Mouse (Mus musculus) liver, embryonic 14.5 days (tissue): ENCODE data around the gene Shank2. TPM values are rescaled to one million over a fixed set of nuclear protein-coding genes. Genes with fewer than 3 reads are reported as not detected.

Experiments
- ATAC-seq: fragments of 200-750 bp; cut with Nextera tagmentation; 2 replicates; pipeline ENCODE4 v1.8.0; 2017; ENCODE audit warnings: moderate number of reproducible peaks, mild to moderate bottlenecking, moderate library complexity; ENCODE audit not compliant: insufficient read depth
- DNase-seq, 3 experiments: peaks; one replicate each; pipeline ENCODE4 v3.0.0-alpha.2; 2012 to 2013; ENCODE audit warnings: low read depth in 3 of 3, low spot score in 3 of 3
- H3K27ac ChIP-seq: fragments of 300-500 bp; sonication (generic); 2 replicates; pipeline ENCODE4 v1.5.1; 2014; ENCODE audit warnings: moderate library complexity, mild to moderate bottlenecking, control low read depth, inconsistent platforms
- H3K27me3 ChIP-seq: fragments of 300-500 bp; sonication (generic); 2 replicates; pipeline ENCODE4 v1.6.1; 2014; ENCODE audit warnings: mild to moderate bottlenecking, low read length, moderate library complexity; ENCODE audit not compliant: control insufficient read depth, insufficient read depth
- H3K36me3 ChIP-seq: fragments of 300-500 bp; sonication (generic); replicated peaks from 2 replicates; pipeline ENCODE4 v1.6.1; 2014; ENCODE audit warnings: low read depth; ENCODE audit not compliant: control insufficient read depth, insufficient read depth
- H3K4me1 ChIP-seq, 2 experiments: fragments of 200-500 bp in 1 of 2; fragments of 300-500 bp in 1 of 2; sonication (generic) in 1 of 2; replicated peaks; 2 replicates each; pipeline ENCODE4 v1.6.1; 2012 to 2014; ENCODE audit warnings: antibody characterized with exemption in 1 of 2, inconsistent platforms in 1 of 2, low read length in 1 of 2; ENCODE audit not compliant: control insufficient read depth in 2 of 2, insufficient read depth in 2 of 2
- H3K4me2 ChIP-seq: fragments of 300-500 bp; sonication (generic); 2 replicates; pipeline ENCODE4 v1.6.1; 2014; ENCODE audit warnings: low read depth, mild to moderate bottlenecking, control low read depth, moderate library complexity
- H3K4me3 ChIP-seq, 2 experiments: fragments of 200-500 bp in 1 of 2; fragments of 300-500 bp in 1 of 2; sonication (generic) in 1 of 2; 2 replicates each; pipeline ENCODE4 v1.5.1; 2012 to 2014; ENCODE audit warnings: low read depth in 2 of 2, low read length in 2 of 2, mild to moderate bottlenecking in 2 of 2, control low read depth in 1 of 2, inconsistent platforms in 1 of 2, moderate library complexity in 1 of 2; ENCODE audit not compliant: insufficient read depth in 1 of 2
- H3K9ac ChIP-seq: fragments of 300-500 bp; sonication (generic); replicated peaks from 2 replicates; pipeline ENCODE4 v1.6.1; 2014; ENCODE audit warnings: mild to moderate bottlenecking, control low read depth, moderate library complexity
- H3K9me3 ChIP-seq: fragments of 300-500 bp; sonication (generic); 2 replicates; pipeline ENCODE4 v1.6.1; 2016; ENCODE audit warnings: low read length, mixed read lengths; ENCODE audit not compliant: control insufficient read depth
- CTCF ChIP-seq: IDR thresholded peaks from 2 replicates; pipeline ENCODE4 v1.5.1; 2016; ENCODE audit warnings: antibody characterized with exemption, low read depth, control low read depth
- EP300 ChIP-seq: IDR thresholded peaks from 2 replicates; pipeline ENCODE4 v1.6.1; 2016; ENCODE audit warnings: antibody characterized with exemption, low read depth
- WGBS: fragments of 180-500 bp; shearing (Covaris S2); extraction: QIAGEN DNeasy Blood & Tissue Kit; methylation state at CpG from one replicate; pipeline ENCODE4 v1.1.7; 2014; ENCODE audit not compliant: insufficient replicate concordance; 5-methylcytosine and 5-hydroxymethylcytosine counted together
- polyA plus RNA-seq, 2 experiments: library from polyadenylated mRNA; depleted of rRNA in 1 of 2; stranded (reverse) in 1 of 2; unstranded in 1 of 2; fragments of >200 nt; fragmentation: Nextera tagmentation in 1 of 2; extraction: Ambion mirVana in 1 of 2; gene quantifications; 2 replicates each; pipeline versions ENCODE4 v1.2.1 to v1.2.3; 2012 to 2014

Shank2 gene
- polyA plus RNA-seq, 2 experiments, result 0.17 to 0.35 TPM

DNA sequence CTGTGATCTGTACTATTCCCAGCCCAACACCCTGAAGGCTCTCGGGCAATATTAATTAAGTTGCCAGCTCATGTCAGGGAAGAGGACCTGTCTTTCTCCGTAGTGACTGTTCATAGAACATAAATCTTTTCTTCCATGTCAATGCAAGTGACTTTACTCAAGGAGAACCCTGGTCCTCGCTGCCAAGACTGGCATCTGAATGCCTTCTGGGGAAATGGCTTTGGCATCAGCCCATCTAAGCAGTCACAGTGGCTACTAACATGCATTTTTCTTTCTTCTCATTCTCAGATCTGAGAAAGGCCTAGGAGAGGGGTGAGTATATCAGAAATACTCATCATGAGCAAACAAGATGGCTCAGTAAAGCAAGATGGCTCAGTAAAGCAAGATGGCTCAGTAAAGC, 138.7 kb downstream of the Shank2 start:
- no peaks in the 10 kb centered on the region for H3K27me3 ChIP-seq
- H3K4me1 ChIP-seq, result no peaks in the 10 kb centered on the region
- no peaks in the 10 kb centered on the region for H3K9me3 ChIP-seq
- no peak for ATAC-seq
- no peak overlapping the region for H3K4me2 ChIP-seq
- TF ChIP-seq CTCF, result no peak
- TF ChIP-seq EP300, result no peak
- H3K4me3 ChIP-seq, result no peak overlapping the region
- no peak overlapping the region for H3K27ac ChIP-seq
- no peaks in the 10 kb centered on the region for H3K36me3 ChIP-seq
- DNase-seq, result no peak
- H3K9ac ChIP-seq, result no peak overlapping the region
- 48% methylated on average over 3 of the region's 3 CpGs for WGBS

DNA sequence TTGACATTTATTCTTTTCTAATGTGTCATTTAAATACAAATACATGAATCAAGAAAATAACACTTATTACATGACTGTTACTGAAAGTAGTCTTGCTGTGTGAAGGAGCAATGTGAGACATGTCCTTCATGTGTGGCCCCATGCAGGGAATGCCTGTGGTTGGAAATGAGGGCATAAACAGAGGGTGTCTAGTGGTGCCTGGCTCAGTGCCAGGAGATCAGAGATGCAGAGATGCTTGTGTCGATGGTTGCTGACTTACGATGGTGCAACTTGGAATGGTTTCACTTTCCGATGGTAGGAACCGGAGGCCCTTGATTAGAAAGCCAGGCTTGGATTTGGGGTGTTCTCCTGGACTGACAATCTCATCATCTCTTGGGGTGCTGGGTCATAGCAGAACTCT, 140.3 kb downstream of the Shank2 start:
- Histone ChIP-seq H3K27ac (no peak overlapping the region), H3K4me3 (no peak overlapping the region), H3K4me2 (no peak overlapping the region), H3K4me1 (no peaks in the 10 kb centered on the region), H3K9me3 (no peaks in the 10 kb centered on the region), H3K27me3 (no peaks in the 10 kb centered on the region), H3K9ac (no peak overlapping the region), H3K36me3 (no peaks in the 10 kb centered on the region)
- WGBS, result 75% methylated on average over 4 of the region's 4 CpGs
- TF ChIP-seq CTCF (no peak), EP300 (no peak)
- DNase-seq (no peak), ATAC-seq (no peak)

DNA sequence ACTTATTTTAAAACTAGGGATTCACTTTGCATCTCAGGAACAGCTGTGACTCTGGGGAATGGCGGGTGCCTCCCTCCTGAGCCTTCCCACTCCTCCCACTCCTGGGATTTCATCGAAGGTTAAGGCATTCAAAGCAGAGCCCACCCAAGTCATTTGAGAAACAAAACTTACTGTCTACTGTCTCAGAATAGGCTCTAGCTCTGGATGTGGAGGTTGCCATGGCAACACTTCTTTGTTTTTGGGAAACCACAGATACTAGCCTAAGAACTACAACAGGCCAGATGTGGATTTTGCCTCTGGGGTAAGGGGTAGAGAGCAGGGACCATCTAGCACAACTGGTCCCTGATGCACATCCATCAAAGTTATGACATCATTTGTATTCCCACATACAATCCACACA, 142.2 kb downstream of the Shank2 start:
- Histone ChIP-seq H3K4me3 (no peak overlapping the region), H3K4me2 (no peak overlapping the region), H3K9me3 (no peaks in the 10 kb centered on the region), H3K4me1 (no peaks in the 10 kb centered on the region), H3K27ac (no peak overlapping the region), H3K9ac (no peak overlapping the region), H3K36me3 (no peaks in the 10 kb centered on the region), H3K27me3 (no peaks in the 10 kb centered on the region)
- TF ChIP-seq EP300 (no peak), CTCF (no peak)
- 42% methylated on average over 2 of the region's 2 CpGs for WGBS
- ATAC-seq (no peak), DNase-seq (no peak)

- H3K4me2 ChIP-seq, result no peak overlapping the region
- no peaks in the 10 kb centered on the region for H3K36me3 ChIP-seq
- ATAC-seq (no peak), DNase-seq (no peak)
- H3K4me3 ChIP-seq, result no peak overlapping the region
- no peaks in the 10 kb centered on the region for H3K9me3 ChIP-seq
- no peak overlapping the region for H3K27ac ChIP-seq
- WGBS, result 40% methylated on average over 4 of the region's 4 CpGs
- no peak for TF ChIP-seq EP300
- TF ChIP-seq CTCF, result no peak
- H3K27me3 ChIP-seq, result no peaks in the 10 kb centered on the region
- no peak overlapping the region for H3K9ac ChIP-seq
- H3K4me1 ChIP-seq, result no peaks in the 10 kb centered on the region
These were observed 146.4 kb downstream of the Shank2 start for GRCm38 (mm10) chr7:144148111-144148510.

- Histone ChIP-seq H3K36me3 (no peaks in the 10 kb centered on the region), H3K27me3 (no peaks in the 10 kb centered on the region), H3K9ac (no peak overlapping the region), H3K4me1 (no peaks in the 10 kb centered on the region), H3K4me3 (no peak overlapping the region), H3K9me3 (no peaks in the 10 kb centered on the region), H3K4me2 (no peak overlapping the region), H3K27ac (no peak overlapping the region)
- ATAC-seq (no peak), DNase-seq (no peak)
- TF ChIP-seq CTCF, result no peak
- no peak for TF ChIP-seq EP300
- WGBS, result 48% methylated on average over 4 of the region's 4 CpGs
These were observed 151.4 kb downstream of the Shank2 start for GRCm38 (mm10) chr7:144153124-144153523.

GRCm38 (mm10) chr7:144153682-144154081, 152.0 kb downstream of the Shank2 start:
- TF ChIP-seq EP300 (no peak), CTCF (no peak)
- Histone ChIP-seq H3K4me3 (no peak overlapping the region), H3K4me1 (no peaks in the 10 kb centered on the region), H3K9me3 (no peaks in the 10 kb centered on the region), H3K27me3 (no peaks in the 10 kb centered on the region), H3K27ac (no peak overlapping the region), H3K36me3 (no peaks in the 10 kb centered on the region), H3K9ac (no peak overlapping the region), H3K4me2 (no peak overlapping the region)
- no peak for ATAC-seq
- no peak for DNase-seq
- WGBS, result 68% methylated on average over 8 of the region's 8 CpGs
